Mouse (Mus musculus) cerebellum, adult 8-10 months (tissue): Measurements from ENCODE around the gene Dusp9.

Source experiments
- DNase-seq: peaks from one replicate; pipeline ENCODE4 v3.0.0; 2022

The Dusp9 gene

GRCm38 (mm10) chrX:73639255-73639675 is at the start of gene Dusp9:
Gene Dusp9, plus strand, starts transcription at chrX:73639419.
- no peak for DNase-seq

- no peak for DNase-seq
These were observed 46.0 kb upstream of the Dusp9 start for GRCm38 (mm10) chrX:73593212-73593611.

- DNase-seq, result no peak
These were observed 44.6 kb upstream of the Dusp9 start for GRCm38 (mm10) chrX:73594451-73595121.

GRCm38 (mm10) chrX:73595297-73595938 is 43.8 kb upstream of the Dusp9 start:
- DNase-seq, result no peak

- no peak for DNase-seq
These were observed 37.8 kb upstream of the Dusp9 start for GRCm38 (mm10) chrX:73601456-73601855.

GRCm38 (mm10) chrX:73613665-73614064 is 25.6 kb upstream of the Dusp9 start:
- no peak for DNase-seq

- DNase-seq, result no peak
These were observed 23.3 kb upstream of the Dusp9 start for GRCm38 (mm10) chrX:73615876-73616275.

- DNase-seq, result no peak
These were observed 19.8 kb upstream of the Dusp9 start for GRCm38 (mm10) chrX:73619401-73619800.

- no peak for DNase-seq
These were observed 19.3 kb upstream of the Dusp9 start for GRCm38 (mm10) chrX:73619890-73620289.

- peak; percentile 11 for DNase-seq
These were observed 12.2 kb upstream of the Dusp9 start for GRCm38 (mm10) chrX:73626981-73627380.

- no peak for DNase-seq
These were observed 3.8 kb upstream of the Dusp9 start for GRCm38 (mm10) chrX:73635425-73635824.

- no peak for DNase-seq
These were observed 1.8 kb upstream of the Dusp9 start for GRCm38 (mm10) chrX:73637415-73637814.

GRCm38 (mm10) chrX:73639901-73640469 is 766 bp downstream of the Dusp9 start:
- no peak for DNase-seq

GRCm38 (mm10) chrX:73645121-73645520 is 5.9 kb downstream of the Dusp9 start:
- DNase-seq, result no peak

GRCm38 (mm10) chrX:73650869-73651268 is 11.7 kb downstream of the Dusp9 start:
- DNase-seq, result no peak

- no peak for DNase-seq
These were observed 14.2 kb downstream of the Dusp9 start for GRCm38 (mm10) chrX:73653392-73653791.

- DNase-seq, result peak; percentile 51
These were observed 15.0 kb downstream of the Dusp9 start for GRCm38 (mm10) chrX:73654177-73654576.

GRCm38 (mm10) chrX:73655529-73655928 is 16.3 kb downstream of the Dusp9 start:
- no peak for DNase-seq

GRCm38 (mm10) chrX:73658391-73658790 is 19.2 kb downstream of the Dusp9 start:
- no peak for DNase-seq

- no peak for DNase-seq
These were observed 19.8 kb downstream of the Dusp9 start for GRCm38 (mm10) chrX:73658936-73659574.

- no peak for DNase-seq
These were observed 20.5 kb downstream of the Dusp9 start, which contains the start of gene Pnck for GRCm38 (mm10) chrX:73659575-73660283. Gene Pnck, minus strand, starts transcription at chrX:73660117.

- no peak for DNase-seq
These were observed 21.1 kb downstream of the Dusp9 start for GRCm38 (mm10) chrX:73660284-73660665.

GRCm38 (mm10) chrX:73663143-73663542 is 23.9 kb downstream of the Dusp9 start:
- DNase-seq, result no peak
